Mouse (Mus musculus) left cerebral cortex, postnatal 36 days (tissue): ENCODE measurements around the gene Kcnq2. TPM values are rescaled to one million over a fixed set of nuclear protein-coding genes. Genes with fewer than 3 reads are reported as not detected.

ENCODE experiments used
- DNase-seq, 2 experiments: peaks; one replicate each; pipeline ENCODE4 v3.0.0; 2021 to 2022; ENCODE audit warnings: low spot score in 2 of 2, mixed read lengths in 1 of 2
- intact Hi-C: fragments of 180-260 bp; cut with DNase I; formaldehyde crosslinking; loops from one replicate; pipeline ENCODE4 v1.15.1; 2025
- total RNA-seq, 2 experiments: library from RNA; stranded (reverse); gene quantifications; 2 replicates each; pipeline ENCODE4 v1.2.3; 2021

Kcnq2 gene
- total RNA-seq, 2 experiments from 2014 or later, result 225 to 264 TPM

DNA sequence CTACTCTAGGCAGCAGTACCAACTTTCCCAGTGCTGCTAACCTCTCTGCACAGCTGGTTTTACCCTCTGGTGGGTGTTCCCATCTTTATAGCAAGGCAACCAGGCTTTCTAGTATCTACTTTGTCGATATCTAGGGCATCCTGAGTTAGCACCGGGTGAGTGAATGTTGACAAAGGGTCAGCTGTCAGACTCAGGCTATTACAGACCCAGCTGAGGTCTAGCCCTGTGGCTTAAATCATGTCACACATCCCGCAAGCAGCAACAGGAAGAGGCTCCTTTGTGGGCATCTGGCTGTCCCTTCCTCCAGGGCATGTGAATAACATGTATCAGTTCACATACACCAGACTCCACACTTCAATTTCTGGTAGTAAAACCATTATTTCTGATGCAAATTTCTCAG, 76.9 kb downstream of the Kcnq2 start:
- DNase-seq, result no peak
- intact Hi-C loops, result loop anchor here (2.0 kb wide), 1 partner anchor 25 kb away; no protein-coding TSS in a partner anchor

DNA sequence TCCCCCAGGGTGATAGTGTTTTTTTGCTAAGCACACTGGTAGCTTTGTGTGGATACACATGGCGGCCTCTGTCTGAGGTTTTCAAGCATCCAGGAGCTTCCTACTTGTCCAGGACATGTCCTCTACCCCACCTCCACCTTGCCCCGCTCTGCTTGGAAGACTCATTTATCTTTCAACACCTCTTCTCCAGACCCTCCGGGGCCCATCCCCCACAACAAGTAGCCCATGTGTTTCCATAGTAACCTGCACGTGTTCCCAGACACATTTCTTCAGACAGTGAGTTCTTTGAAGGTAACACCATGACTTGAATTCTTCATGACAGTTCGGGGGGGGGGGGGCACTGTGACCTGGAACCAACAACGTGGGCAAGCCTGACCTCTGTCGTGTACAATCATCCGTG, 77.8 kb downstream of the Kcnq2 start:
- no peak for DNase-seq

DNA sequence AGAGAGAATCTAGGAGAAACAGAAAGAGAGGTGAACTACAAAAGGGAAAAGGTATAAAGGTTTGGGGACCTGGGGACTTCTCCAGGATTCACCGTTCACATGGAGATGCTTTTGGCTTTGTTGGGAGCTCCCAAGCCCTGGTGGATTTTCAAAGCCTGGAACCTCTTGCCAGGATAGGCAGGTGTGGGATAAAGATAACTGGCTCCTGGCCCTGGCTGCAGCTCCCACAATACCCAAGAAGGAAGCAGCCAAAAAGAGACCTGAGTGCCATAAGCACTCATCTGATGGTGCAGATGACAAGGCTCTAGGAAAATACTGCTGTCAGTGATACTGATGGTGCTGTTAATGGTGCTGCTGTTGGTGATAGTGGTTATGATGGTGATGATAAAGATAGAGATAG, 82.9 kb downstream of the Kcnq2 start:
- intact Hi-C loops, result no loop called here
- no peak for DNase-seq

More for the DNA sequence above, 77.8 kb downstream of the Kcnq2 start:
- intact Hi-C loops, result no loop called here

GRCm38 (mm10) chr2:181048986-181049385, 86.1 kb downstream of the Kcnq2 start:
- intact Hi-C loops, result no loop called here
- no peak for DNase-seq

DNA sequence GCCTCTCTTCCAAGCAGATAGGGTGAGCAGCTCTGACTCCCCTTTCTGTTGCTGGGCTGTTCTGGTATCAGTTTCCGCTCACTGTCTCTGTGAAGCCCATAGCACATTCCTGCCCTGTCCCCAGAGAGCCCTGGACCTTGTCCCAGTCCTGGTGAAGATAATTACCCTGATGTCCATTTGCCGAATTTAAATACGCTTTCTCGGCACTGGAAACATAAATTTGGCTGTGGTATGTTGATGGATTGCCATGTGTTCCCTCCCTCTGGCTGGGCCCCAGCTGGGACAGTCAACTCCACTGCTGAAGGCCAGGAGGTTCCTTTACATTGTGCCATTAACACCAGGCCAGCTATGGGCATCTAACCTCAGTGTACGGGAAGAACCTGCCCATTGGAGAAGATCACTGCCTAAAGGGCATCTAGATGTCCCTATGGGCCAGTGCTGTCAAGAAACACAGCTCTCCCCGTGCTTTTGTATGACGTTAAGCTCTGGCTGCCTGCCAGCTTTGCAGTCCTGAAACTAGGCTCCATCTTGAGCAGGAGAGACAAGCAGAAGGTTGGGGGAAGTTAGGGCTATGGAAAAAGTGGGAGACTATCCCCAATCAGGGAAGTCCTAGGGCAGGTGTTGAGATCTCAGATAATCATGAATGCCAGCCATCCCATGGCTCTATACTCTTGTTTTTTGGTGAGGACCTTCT, 86.7 kb downstream of the Kcnq2 start:
- intact Hi-C loops, result no loop called here

DNA sequence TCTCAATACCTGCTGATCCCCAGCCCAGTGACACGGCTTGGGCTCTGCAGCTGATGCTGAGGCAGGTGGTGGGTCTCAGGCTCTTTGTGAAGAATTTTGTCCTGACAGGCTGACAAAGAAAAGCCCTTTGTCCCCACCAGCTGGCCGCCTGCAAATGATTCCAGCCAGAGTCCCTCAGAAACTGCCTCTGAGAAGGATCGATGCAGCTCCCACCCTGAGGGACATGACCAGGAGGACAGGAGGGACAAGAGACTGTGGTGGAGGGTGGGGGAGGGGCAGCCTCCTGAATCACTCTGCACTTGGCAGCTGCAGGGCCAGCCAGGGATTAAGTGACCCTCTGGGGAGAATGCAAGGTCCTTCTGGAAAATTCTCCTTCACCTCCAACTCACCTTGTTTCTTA, 91.1 kb downstream of the Kcnq2 start:
- DNase-seq, result no peak
- intact Hi-C loops, result no loop called here

More for the DNA sequence above, 86.7 kb downstream of the Kcnq2 start:
- DNase-seq, result no peak

DNA sequence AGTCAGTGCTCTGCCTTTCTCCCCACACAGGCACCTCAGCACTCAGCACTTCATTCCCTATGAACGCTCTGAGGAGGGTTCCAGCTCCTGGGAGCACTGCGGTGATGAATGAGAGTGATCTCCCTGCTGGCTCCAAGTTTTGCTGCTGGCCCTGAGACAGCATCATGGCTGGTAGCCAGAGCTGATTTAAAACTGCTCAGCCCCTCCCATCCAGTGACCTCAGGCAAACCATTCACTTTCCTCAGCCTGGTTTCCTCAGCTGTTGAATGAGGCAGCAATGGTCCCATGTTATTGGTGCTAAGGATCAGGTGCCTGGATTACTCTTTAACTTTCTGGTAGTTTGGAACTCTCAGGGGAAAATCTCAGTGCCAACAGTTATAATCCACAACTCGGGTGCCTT, 91.7 kb downstream of the Kcnq2 start, which contains the start of gene Chrna4:
Chrna4 (minus strand) TSS at position 110 of the 400 bp plus-strand sequence.
- intact Hi-C loops, result no loop called here

DNA sequence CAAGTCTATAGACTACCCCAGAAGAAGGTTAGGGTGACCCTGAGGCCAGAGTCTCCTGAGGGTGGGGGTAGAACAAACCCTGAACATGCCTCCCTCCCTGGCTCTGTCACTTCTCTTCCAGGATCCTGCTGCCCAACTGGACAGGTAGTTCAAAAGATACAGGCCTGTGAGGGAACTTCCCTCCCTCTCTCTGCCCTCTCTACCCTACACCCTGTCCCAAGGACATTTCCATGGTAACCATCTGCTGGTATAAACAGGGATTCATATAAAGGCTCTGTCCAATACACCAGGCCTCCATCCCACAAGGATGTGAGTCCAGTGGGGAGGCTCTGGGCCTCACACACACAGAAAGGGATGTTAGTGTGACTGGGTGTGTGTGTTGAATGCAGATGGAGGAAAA, 92.7 kb downstream of the Kcnq2 start:
- intact Hi-C loops, result no loop called here
- DNase-seq, result no peak

More for the DNA sequence above, 91.7 kb downstream of the Kcnq2 start, which contains the start of gene Chrna4:
- no peak for DNase-seq

- no peak for DNase-seq
- intact Hi-C loops, result no loop called here
Observed at GRCm38 (mm10) chr2:181041941-181042340, 93.2 kb downstream of the Kcnq2 start.

DNA sequence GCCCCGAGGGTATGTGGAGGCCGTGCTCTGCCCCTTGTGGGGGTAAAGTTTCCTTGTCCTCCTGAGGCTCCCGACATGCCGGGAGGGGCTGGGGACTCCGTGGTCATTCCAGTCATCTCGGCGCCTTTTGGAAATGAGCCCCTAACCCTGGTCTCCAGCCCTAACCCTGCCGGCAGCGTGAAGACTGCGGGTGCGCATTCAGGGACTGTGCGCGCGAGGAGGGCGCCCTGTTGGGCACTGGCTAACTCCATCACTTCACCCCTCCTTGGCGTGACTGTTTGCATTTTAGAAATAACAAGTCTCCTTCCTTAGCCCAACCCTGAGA, 95.8 kb downstream of the Kcnq2 start:
- no peak for DNase-seq
- intact Hi-C loops, result no loop called here

DNA sequence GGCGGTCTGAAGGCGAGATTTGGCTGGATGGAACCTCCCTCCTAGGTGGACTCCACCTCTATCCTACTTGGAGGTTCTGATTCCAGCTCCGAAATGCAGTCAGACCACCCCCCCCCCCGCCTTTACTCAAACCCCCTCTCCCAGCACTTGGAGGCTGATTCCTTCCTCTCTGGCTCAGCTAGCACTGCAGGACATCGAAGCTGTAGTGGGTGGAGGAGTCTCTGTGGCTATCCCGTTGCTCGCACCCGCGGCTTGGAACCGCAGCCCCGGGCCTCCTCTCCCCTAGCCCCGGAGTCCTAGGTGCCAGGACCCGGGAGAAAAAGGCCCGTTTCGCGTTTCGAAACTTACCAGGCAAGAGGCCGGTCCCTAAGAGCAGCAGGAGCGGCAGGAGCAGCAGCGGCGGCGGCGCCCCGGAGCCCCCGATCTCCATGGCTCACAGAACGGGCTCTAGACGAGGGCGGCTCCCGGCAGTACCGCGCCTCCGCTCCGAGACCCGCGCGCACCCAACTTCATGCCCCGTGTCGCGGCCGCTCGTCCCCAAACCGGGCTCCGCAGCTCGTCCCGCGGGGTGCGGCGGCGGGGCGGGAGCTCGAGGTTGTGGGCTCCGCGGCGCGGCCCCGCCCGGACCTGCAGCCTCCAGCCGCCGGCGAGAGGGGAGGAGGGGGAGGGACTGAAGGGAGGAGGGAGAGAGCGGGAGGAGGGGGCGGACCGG, 96.3 kb downstream of the Kcnq2 start:
- intact Hi-C loops, result no loop called here
- peak; percentile 21 to 38 for DNase-seq

DNA sequence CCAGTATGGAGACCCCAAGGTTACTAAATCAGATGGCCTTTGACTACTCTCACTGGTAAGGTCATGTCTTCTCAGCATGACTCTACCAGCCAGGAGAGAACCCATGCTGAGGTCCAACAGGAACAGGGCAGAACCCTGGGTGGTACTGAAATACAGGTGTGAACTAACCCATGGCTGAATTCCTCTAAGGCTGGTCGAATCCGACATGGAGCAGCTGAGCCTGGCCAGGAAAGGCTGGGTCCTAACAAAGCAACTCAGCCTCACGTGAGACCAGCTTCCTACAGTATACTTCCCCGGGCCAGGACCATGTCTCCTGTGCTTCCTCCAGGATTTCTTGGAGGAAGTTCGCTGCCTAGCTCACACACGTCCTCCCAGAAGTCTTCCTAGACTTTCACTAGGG, 98.5 kb downstream of the Kcnq2 start:
- no peak for DNase-seq
- intact Hi-C loops, result no loop called here

DNA sequence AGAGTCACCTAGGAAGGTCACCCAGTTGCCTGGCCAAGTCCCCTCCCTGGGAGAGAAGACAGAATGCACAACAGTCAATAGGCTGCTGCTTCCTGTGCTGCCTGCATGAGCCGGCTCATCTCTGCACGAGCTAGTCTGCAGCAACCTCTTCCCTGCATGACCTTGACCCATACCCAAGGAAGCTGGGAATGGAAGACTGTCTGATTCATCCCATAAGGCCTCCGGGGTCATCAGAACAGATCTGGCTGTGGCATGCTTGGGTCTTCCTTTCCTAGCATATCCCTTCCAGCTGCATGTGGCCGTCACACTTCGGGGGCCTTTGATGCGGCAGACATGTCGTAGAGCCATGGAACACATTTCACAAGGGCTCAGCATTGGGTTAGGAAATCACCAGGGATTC, 99.9 kb downstream of the Kcnq2 start:
- intact Hi-C loops, result no loop called here
- DNase-seq, result no peak

- no peak for DNase-seq
- intact Hi-C loops, result loop anchor here (2.0 to 5.0 kb wide), 2 partner anchors 25 to 39 kb away; no protein-coding TSS in a partner anchor
Observed at GRCm38 (mm10) chr2:181033310-181033709, 101.8 kb downstream of the Kcnq2 start.

- intact Hi-C loops, result loop anchor here (2.0 to 5.0 kb wide), 2 partner anchors 26 to 40 kb away; no protein-coding TSS in a partner anchor
- peak in 1 of 2 experiments; percentile 32 for DNase-seq
Observed at GRCm38 (mm10) chr2:181032407-181032806, 102.7 kb downstream of the Kcnq2 start.

- peak in 1 of 2 experiments; percentile 38 for DNase-seq
- intact Hi-C loops, result loop anchor here (5.0 kb wide), 1 partner anchor 41 kb away; no protein-coding TSS in a partner anchor
Observed at GRCm38 (mm10) chr2:181031406-181031934, 103.6 kb downstream of the Kcnq2 start.

Other genes with a start within 250 kb of the Kcnq2 start
- gene Ythdf1, start 214.4 kb downstream of the Kcnq2 start, total RNA-seq, result 10 to 100 TPM; 54.1 to 56.8 TPM
- not detected for gene Birc7, start 206.3 kb downstream of the Kcnq2 start, total RNA-seq
- gene Nkain4, start 180.6 kb downstream of the Kcnq2 start, total RNA-seq, result 10 to 100 TPM; 35.9 to 45.2 TPM
- gene Arfgap1, start 168.1 kb downstream of the Kcnq2 start, total RNA-seq, result 100 to 1,000 TPM; 141 to 151 TPM
- 1 to 10 TPM; 1.3 to 2.1 TPM for gene Col20a1, start 148.8 kb downstream of the Kcnq2 start, total RNA-seq
- gene Chrna4, start 91.8 kb downstream of the Kcnq2 start, total RNA-seq, result 10 to 100 TPM; 36.3 to 45.4 TPM
- gene Eef1a2, start 21.7 kb upstream of the Kcnq2 start, total RNA-seq, result 1,000 to 10,000 TPM; 1,312 to 1,553 TPM
- 10 to 100 TPM; 88.3 to 97.9 TPM for gene Ppdpf, start 51.9 kb upstream of the Kcnq2 start, total RNA-seq
- gene Ptk6, start 67.5 kb upstream of the Kcnq2 start, total RNA-seq, result not detected
- under 1 TPM; 0.25 to 0.50 TPM for gene Srms, start 77.9 kb upstream of the Kcnq2 start, total RNA-seq
- gene Fndc11, start 84.7 kb upstream of the Kcnq2 start, total RNA-seq, result not detected
- gene Helz2, start 106.7 kb upstream of the Kcnq2 start, total RNA-seq, result 1 to 10 TPM; 1.7 to 3.6 TPM
- gene Gmeb2, start 152.7 kb upstream of the Kcnq2 start, total RNA-seq, result 10 to 100 TPM; 20.1 to 23.4 TPM
- 100 to 1,000 TPM; 592 to 722 TPM for gene Stmn3, start 179.2 kb upstream of the Kcnq2 start, total RNA-seq
- gene Rtel1, start 184.4 kb upstream of the Kcnq2 start, total RNA-seq, result 10 to 100 TPM; 28.2 to 41.8 TPM
- 10 to 100 TPM; 50.3 to 84.9 TPM for gene Zgpat, start 229.6 kb upstream of the Kcnq2 start, total RNA-seq
- 10 to 100 TPM; 38.5 to 45.4 TPM for gene Arfrp1, start 230.1 kb upstream of the Kcnq2 start, total RNA-seq
- gene Lime1, start 244.8 kb upstream of the Kcnq2 start, total RNA-seq, result 10 to 100 TPM; 30.5 to 48.6 TPM